ENCODE assay signal across 8 mouse cellular contexts in the genomic region with DNA sequence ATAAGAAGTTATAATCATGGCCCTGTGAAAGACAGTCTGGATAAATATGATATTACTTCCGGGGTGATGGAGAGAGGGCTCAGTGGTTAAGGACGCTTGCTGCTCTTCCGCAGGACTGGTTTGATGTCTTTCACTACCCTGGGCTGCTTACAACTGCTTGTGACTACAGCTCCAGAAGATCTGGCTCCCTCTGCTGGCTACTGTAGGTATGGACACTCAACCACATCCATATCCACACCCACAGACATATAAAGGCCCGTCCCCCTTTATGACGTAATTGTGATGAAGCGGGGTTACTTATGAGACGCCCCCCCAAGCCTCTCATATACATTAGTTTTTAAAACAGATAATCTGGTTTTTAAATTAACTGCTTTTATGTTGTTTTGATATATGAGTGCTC. TPM values are rescaled to one million over a fixed set of nuclear protein-coding genes. Genes with fewer than 3 reads are reported as not detected.
A peak's percentile ranks its signal among the peaks of the same experiment; 100 is the strongest.
DNase-seq lines count a peak whose midpoint lies in the region; ATAC-seq and TF ChIP-seq lines count a peak whose summit lies in the region.

No protein-coding gene starts in this region.

- peak; percentile 51 for TF ChIP-seq RAD21 in MEL (IDR thresholded peaks at IDR 0.05; ENCODE audit: low read depth, low read length)

- no peak for TF ChIP-seq EP300 in MEL (IDR thresholded peaks at IDR 0.05; ENCODE audit: low read depth in 1 of 2, low read length in 2 of 2)

- H3K36me3 ChIP-seq in MEL (ENCODE audit: control insufficient read depth in 1 of 2, insufficient read depth in 2 of 2, low read length in 2 of 2): peaks cover 0 to 2% of the 10 kb centered on the region in 2 experiments; a peak in 1 of 4 replicates
- H3K36me3 ChIP-seq in forebrain, embryonic 15.5 days: 0 out of 2 replicates have a peak, but pooled peaks cover 12% of the 10 kb centered on the region

- no peak overlapping the region for H3K9ac ChIP-seq in MEL (ENCODE audit: control insufficient read depth, low read depth, low read length, poor library complexity, severe bottlenecking)
- no peak overlapping the region for H3K9ac ChIP-seq in forebrain, embryonic 15.5 days (replicated peaks)

- peak; percentile 63 to 73 (median 69) for TF ChIP-seq CTCF in MEL (IDR thresholded peaks at IDR 0.05 in 2 of 3, conservative IDR thresholded peaks at IDR 0.05 in 1 of 3; ENCODE audit: control insufficient read depth in 1 of 3, insufficient read depth in 1 of 3, low read depth in 2 of 3, low read length in 3 of 3, poor library complexity in 1 of 3, severe bottlenecking in 1 of 3)
- peak; percentile 90 for TF ChIP-seq CTCF in layer of hippocampus, adult 2 months (conservative IDR thresholded peaks at IDR 0.05)

- no peak overlapping the region for H3K4me3 ChIP-seq in MEL (ENCODE audit: control insufficient read depth in 1 of 2, insufficient read depth in 1 of 2, low read depth in 2 of 2, low read length in 2 of 2)
- H3K4me3 ChIP-seq in forebrain, embryonic 15.5 days: no peak overlapping the region
- H3K4me3 ChIP-seq in layer of hippocampus, adult 2 months: no peak overlapping the region

- WGBS in forebrain, embryonic 15.5 days: 46% methylated on average over 7 of the region's 7 CpGs

- H3K27me3 ChIP-seq in MEL (ENCODE audit: control insufficient read depth in 1 of 2, insufficient read depth in 2 of 2, low read length in 2 of 2): no peaks in the 10 kb centered on the region
- H3K27me3 ChIP-seq in forebrain, embryonic 15.5 days: no peaks in the 10 kb centered on the region

- no peaks in the 10 kb centered on the region for H3K9me3 ChIP-seq in MEL (replicated peaks; ENCODE audit: insufficient read depth, low read length)
- H3K9me3 ChIP-seq in forebrain, embryonic 15.5 days: no peaks in the 10 kb centered on the region

- H3K79me2 ChIP-seq in MEL (ENCODE audit: control insufficient read depth, insufficient read depth, low read length, poor library complexity): no peaks in the 10 kb centered on the region

- H3K4me2 ChIP-seq in forebrain, embryonic 15.5 days (replicated peaks): no peak overlapping the region

- peak; percentile 80 for ATAC-seq in cerebellum, adult (ENCODE audit: insufficient number of reproducible peaks, low FRiP score, low TSS enrichment)
- peak; percentile 53; the same call in 1 of the 2 replicates for ATAC-seq in forebrain, embryonic 15.5 days (replicated peaks)

- DNase-seq in MEL (ENCODE audit: low read depth, low spot score): peak; percentile 86
- DNase-seq in heart, postnatal 4 days: peak; percentile 89
- peak; percentile 68 to 83 for DNase-seq in layer of hippocampus, adult 2 months (ENCODE audit: low spot score in 2 of 2)
- peak; percentile 84 to 89 for DNase-seq in lung, adult 18-20 months
- peak; percentile 75 for DNase-seq in ovary, postnatal 14 days (ENCODE audit: low spot score)
- peak; percentile 71 for DNase-seq in thymus, postnatal 25 days

- no peak for TF ChIP-seq POLR2A in MEL (IDR thresholded peaks at IDR 0.05; ENCODE audit: control insufficient read depth in 1 of 2, insufficient read depth in 1 of 2, low read depth in 1 of 2, low read length in 2 of 2, poor library complexity in 1 of 2)

- no peaks in the 10 kb centered on the region for H3K4me1 ChIP-seq in MEL (ENCODE audit: control insufficient read depth in 1 of 2, insufficient read depth in 2 of 2, low read length in 2 of 2)
- H3K4me1 ChIP-seq in forebrain, embryonic 15.5 days: peaks cover 21% of the 10 kb centered on the region

- no peak overlapping the region for H3K27ac ChIP-seq in MEL (ENCODE audit: control insufficient read depth, low read depth, low read length)
- no peak overlapping the region for H3K27ac ChIP-seq in forebrain, embryonic 15.5 days (replicated peaks)
- no peak overlapping the region for H3K27ac ChIP-seq in layer of hippocampus, adult 2 months

TF ChIP-seq in MEL, 35 proteins besides CTCF, POLR2A, EP300 and RAD21:
- peak; percentile 71 for TF ChIP-seq SMC3 (IDR thresholded peaks at IDR 0.05; ENCODE audit: low read depth, low read length)
- no peak for TF ChIP-seq HCFC1 (IDR thresholded peaks at IDR 0.05; ENCODE audit: low read depth, low read length)
- TF ChIP-seq TAL1 (IDR thresholded peaks at IDR 0.05; ENCODE audit: low read length): no peak
- TF ChIP-seq TBP (IDR thresholded peaks at IDR 0.05; ENCODE audit: low read depth, low read length): no peak
- TF ChIP-seq ZC3H11A (IDR thresholded peaks at IDR 0.05; ENCODE audit: low read depth, low read length): peak; percentile 38

RNA-seq across cellular contexts. Expression of gene Fxn, which starts 15.4 kb away (rescaled TPM):
- 46.2 and 53.7 TPM in 2 replicates for total RNA-seq in MEL (2012; rRNA removed)
- polyA plus RNA-seq in MEL (2012; ENCODE audit: insufficient read depth in 1 of 2, insufficient read length in 2 of 2, low read depth in 1 of 2, low replicate concordance in 2 of 2, missing spikeins in 1 of 2): 10 to 100 TPM in 1 of 2 experiments, not detected in 1; 83.7 TPM
- 43.4 and 49.4 TPM in 2 replicates for polyA plus RNA-seq in forebrain, embryonic 15.5 days (2015; fragmentation: Nextera tagmentation; extraction: Ambion mirVana)
- 10 to 100 TPM; 39.3 to 41.2 TPM for total RNA-seq in heart, postnatal 4 days (2021)
- 1 to 10 TPM; 7.4 to 8.8 TPM for total RNA-seq in layer of hippocampus, adult 2 months (2021)

RNA-seq across cellular contexts. Expression of gene Tjp2, which starts 40.2 kb away (rescaled TPM):
- total RNA-seq in MEL (2012; rRNA removed): 3.0 and 3.6 TPM in 2 replicates
- 1 to 10 TPM in 1 of 2 experiments, not detected in 1; 8.3 TPM for polyA plus RNA-seq in MEL (2012; ENCODE audit: insufficient read depth in 1 of 2, insufficient read length in 2 of 2, low read depth in 1 of 2, low replicate concordance in 2 of 2, missing spikeins in 1 of 2)
- 11.9 and 13.9 TPM in 2 replicates for polyA plus RNA-seq in forebrain, embryonic 15.5 days (2015; fragmentation: Nextera tagmentation; extraction: Ambion mirVana)
- 10 to 100 TPM; 36.9 to 37.7 TPM for total RNA-seq in heart, postnatal 4 days (2021)
- total RNA-seq in layer of hippocampus, adult 2 months (2021): 10 to 100 TPM; 17.6 to 20.3 TPM
